Mouse (Mus musculus) ES-E14 (cell line): ENCODE results near the gene Efemp2.

Source experiments
- MAFK ChIP-seq: IDR thresholded peaks from 2 replicates; pipeline ENCODE4 v1.6.1; 2014; ENCODE audit warnings: mild to moderate bottlenecking, low read depth, low read length, inconsistent platforms; ENCODE audit not compliant: insufficient read depth
- ZC3H11A ChIP-seq: IDR thresholded peaks from 2 replicates; pipeline ENCODE4 v1.6.1; 2012; ENCODE audit warnings: low read depth, mild to moderate bottlenecking, inconsistent platforms, low read length, borderline replicate concordance

- TF ChIP-seq MAFK (no peak), ZC3H11A (no peak)
Observed at GRCm38 (mm10) chr19:5433951-5434350, 39.8 kb upstream of the Efemp2 start.
